Mouse (Mus musculus) hindbrain, embryonic 12.5 days (tissue): ENCODE results near the gene Phldb3. TPM values are rescaled to one million over a fixed set of nuclear protein-coding genes. Genes with fewer than 3 reads are reported as not detected.

Source experiments
- polyA plus RNA-seq: library from polyadenylated mRNA; unstranded; fragments of >200 nt; fragmentation: Nextera tagmentation; extraction: Ambion mirVana; gene quantifications from 2 replicates; pipeline ENCODE4 v1.2.1, GENCODE M21; 2016

Phldb3 gene
- polyA plus RNA-seq, 1 experiment from 2014 or later: not detected

Other genes starting within 250 kb of the Phldb3 start
- 2.1 and 2.4 TPM in 2 replicates for gene Kcnn4, start 240.5 kb upstream of the Phldb3 start, polyA plus RNA-seq
- gene Smg9, start 211.1 kb upstream of the Phldb3 start, polyA plus RNA-seq: 28.9 and 29.5 TPM in 2 replicates
- not detected in 2 replicates for gene Irgc1, start 158.5 kb upstream of the Phldb3 start, polyA plus RNA-seq
- 0.59 and 0.95 TPM in 2 replicates for gene Plaur, start 148.3 kb upstream of the Phldb3 start, polyA plus RNA-seq
- gene Cadm4, start 128.7 kb upstream of the Phldb3 start, polyA plus RNA-seq: 41.3 and 42.3 TPM in 2 replicates
- gene Zfp428, start 103.8 kb upstream of the Phldb3 start, polyA plus RNA-seq: 155 and 160 TPM in 2 replicates
- gene AC161166.1, start 98.3 kb upstream of the Phldb3 start, polyA plus RNA-seq: 1.9 TPM in 2 replicates
- gene Irgq, start 80.1 kb upstream of the Phldb3 start, polyA plus RNA-seq: 29.0 and 34.1 TPM in 2 replicates
- gene Pinlyp, start 64.6 kb upstream of the Phldb3 start, polyA plus RNA-seq: not detected in 2 replicates
- 75.9 and 87.9 TPM in 2 replicates for gene Xrcc1, start 64.5 kb upstream of the Phldb3 start, polyA plus RNA-seq
- 14.2 and 15.4 TPM in 2 replicates for gene Ethe1, start 23.2 kb upstream of the Phldb3 start, polyA plus RNA-seq
- gene Zfp575, start 23.1 kb upstream of the Phldb3 start, polyA plus RNA-seq: 5.1 and 5.5 TPM in 2 replicates
- gene Lypd3, start 25.8 kb downstream of the Phldb3 start, polyA plus RNA-seq: 1.3 and 1.5 TPM in 2 replicates
- not detected in 2 replicates for gene Tex101, start 65.9 kb downstream of the Phldb3 start, polyA plus RNA-seq
- not detected in 2 replicates for gene BC049730, start 98.5 kb downstream of the Phldb3 start, polyA plus RNA-seq
- gene Gm4763, start 116.1 kb downstream of the Phldb3 start, polyA plus RNA-seq: not detected in 2 replicates
- 0.23 and 0.39 TPM in 2 replicates for gene Cd177, start 149.5 kb downstream of the Phldb3 start, polyA plus RNA-seq
- gene Ceacam10, start 166.4 kb downstream of the Phldb3 start, polyA plus RNA-seq: not detected in 2 replicates